Mouse (Mus musculus) spleen, postnatal 4 days (tissue): ENCODE data around the gene Nek3.
A peak's percentile ranks its signal among the peaks of the same experiment; 100 is the strongest.
"Not testable (repeated sequence)": the region's sequence is repeated elsewhere in the genome, so short reads cannot be mapped to it uniquely, and the experiment has no call there.

Experiments used
- DNase-seq, 2 experiments: peaks; one replicate each; pipeline ENCODE4 v3.0.0; 2022; ENCODE audit warnings: low spot score in 2 of 2

Gene Nek3

GRCm38 (mm10) chr8:22143764-22144491 lies 22.3 kb downstream of the Nek3 start:
- DNase-seq, result no peak

- DNase-seq, result no peak
Measured at GRCm38 (mm10) chr8:22142592-22142991, 23.6 kb downstream of the Nek3 start.

GRCm38 (mm10) chr8:22141836-22142385 lies 24.3 kb downstream of the Nek3 start:
- DNase-seq, result no peak

- DNase-seq, result not testable (repeated sequence)
Measured at GRCm38 (mm10) chr8:22136462-22136861, 29.8 kb downstream of the Nek3 start.

- DNase-seq, result no peak
Measured at GRCm38 (mm10) chr8:22134750-22135135, 31.5 kb downstream of the Nek3 start.

GRCm38 (mm10) chr8:22134078-22134749 lies 32.0 kb downstream of the Nek3 start:
- peak in 1 of 2 experiments; percentile 56 for DNase-seq

GRCm38 (mm10) chr8:22132062-22132461 lies 34.2 kb downstream of the Nek3 start:
- DNase-seq, result no peak

- DNase-seq, result peak in 1 of 2 experiments; percentile 58
Measured at GRCm38 (mm10) chr8:22124220-22125152, 41.7 kb downstream of the Nek3 start, which contains the start of gene Nek5. Gene Nek5, minus strand, starts transcription at chr8:22125053.

GRCm38 (mm10) chr8:22107020-22107419 lies 59.2 kb downstream of the Nek3 start:
- peak in 1 of 2 experiments; percentile 7 for DNase-seq

GRCm38 (mm10) chr8:22091568-22091967 lies 74.7 kb downstream of the Nek3 start:
- DNase-seq, result no peak

- DNase-seq, result no peak
Measured at GRCm38 (mm10) chr8:22089226-22089625, 77.0 kb downstream of the Nek3 start.

- no peak for DNase-seq
Measured at GRCm38 (mm10) chr8:22079313-22080007, 86.8 kb downstream of the Nek3 start.
